Mouse (Mus musculus): ENCODE data around the gene Thrap3. TPM values are rescaled to one million over a fixed set of nuclear protein-coding genes. Genes with fewer than 3 reads are reported as not detected.
A peak's percentile ranks its signal among the peaks of the same experiment; 100 is the strongest.

Gene Thrap3
- polyA plus RNA-seq, 1 experiment from 2014 or later, result 129 TPM

DNA sequence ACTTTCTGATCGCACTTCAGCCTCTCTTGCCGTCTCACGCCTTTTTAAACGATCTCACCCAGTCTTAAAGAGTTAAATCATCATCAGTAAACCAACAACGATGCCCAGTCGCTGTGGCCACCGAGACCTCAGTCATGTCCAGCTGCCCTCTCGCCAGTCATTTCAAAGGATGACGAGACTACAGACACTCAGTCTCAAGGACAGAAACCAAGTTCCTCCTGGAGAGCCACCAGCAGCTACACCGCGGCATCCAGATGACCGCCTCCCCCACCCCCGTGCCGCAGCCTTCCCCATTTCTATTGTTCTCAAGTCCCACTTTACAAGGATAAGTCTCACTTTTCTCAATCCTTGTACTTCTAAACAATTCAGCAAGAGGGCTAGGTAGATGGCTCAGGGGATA is 49.7 kb downstream of the Thrap3 start:
- no peak overlapping the region for H3K4me3 ChIP-seq
- H3K36me3 ChIP-seq, result no peaks in the 10 kb centered on the region
- H3K4me2 ChIP-seq, result no peak overlapping the region
- 52% methylated on average over 14 of the region's 14 CpGs for WGBS
- H3K27me3 ChIP-seq, result 0 out of 2 replicates have a peak, but pooled peaks cover 5% of the 10 kb centered on the region
- H3K4me1 ChIP-seq (replicated peaks), result peaks cover 52% of the 10 kb centered on the region
- no peaks in the 10 kb centered on the region for H3K9me3 ChIP-seq (replicated peaks)
- no peak for ATAC-seq (replicated peaks; ENCODE audit: insufficient number of reproducible peaks, insufficient read depth, low FRiP score, low read depth)
- H3K9ac ChIP-seq, result no peak overlapping the region
- H3K27ac ChIP-seq, result no peak overlapping the region

- Histone ChIP-seq H3K4me3 (no peak overlapping the region), H3K9me3 (replicated peaks) (no peaks in the 10 kb centered on the region), H3K27me3 (0 out of 2 replicates have a peak, but pooled peaks cover 5% of the 10 kb centered on the region), H3K4me1 (replicated peaks) (peaks cover 61% of the 10 kb centered on the region), H3K27ac (no peak overlapping the region), H3K4me2 (no peak overlapping the region), H3K36me3 (no peaks in the 10 kb centered on the region), H3K9ac (no peak overlapping the region)
- 72% methylated on average over 16 of the region's 16 CpGs for WGBS
- ATAC-seq (replicated peaks; ENCODE audit: insufficient number of reproducible peaks, insufficient read depth, low FRiP score, low read depth), result no peak
Measured at GRCm38 (mm10) chr4:126151701-126152440, 50.7 kb downstream of the Thrap3 start.

DNA sequence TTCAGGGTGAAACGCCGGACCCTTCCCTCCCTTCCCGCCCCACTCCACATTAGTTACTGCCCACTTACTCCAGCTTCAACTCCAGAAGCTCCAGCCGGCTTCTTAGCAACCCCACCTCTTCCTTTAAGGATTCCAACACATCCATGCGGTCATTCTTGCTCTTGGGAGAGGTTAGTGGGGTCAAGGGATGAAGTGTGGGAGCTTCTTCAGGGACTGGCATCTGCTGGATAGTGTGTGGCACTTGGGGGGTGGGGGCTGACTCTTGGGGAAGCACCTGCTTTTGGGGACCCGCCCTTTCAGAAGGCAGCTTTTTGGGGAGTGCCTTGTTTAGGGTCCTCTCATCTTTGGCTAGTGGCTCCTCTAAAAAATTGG is 51.6 kb downstream of the Thrap3 start:
- Histone ChIP-seq H3K4me1 (replicated peaks) (peaks cover 62% of the 10 kb centered on the region), H3K27me3 (0 out of 2 replicates have a peak, but pooled peaks cover 5% of the 10 kb centered on the region), H3K27ac (peak overlapping the region; percentile 86), H3K9me3 (replicated peaks) (no peaks in the 10 kb centered on the region), H3K4me2 (peak overlapping the region; percentile 67; the same call in 1 of the 2 replicates), H3K36me3 (no peaks in the 10 kb centered on the region), H3K4me3 (0 out of 2 replicates have a peak overlapping the region, but pooled peaks have one; percentile 64), H3K9ac (no peak overlapping the region)
- no peak for ATAC-seq (replicated peaks; ENCODE audit: insufficient number of reproducible peaks, insufficient read depth, low FRiP score, low read depth)
- WGBS, result 56% methylated on average over 6 of the region's 6 CpGs

DNA sequence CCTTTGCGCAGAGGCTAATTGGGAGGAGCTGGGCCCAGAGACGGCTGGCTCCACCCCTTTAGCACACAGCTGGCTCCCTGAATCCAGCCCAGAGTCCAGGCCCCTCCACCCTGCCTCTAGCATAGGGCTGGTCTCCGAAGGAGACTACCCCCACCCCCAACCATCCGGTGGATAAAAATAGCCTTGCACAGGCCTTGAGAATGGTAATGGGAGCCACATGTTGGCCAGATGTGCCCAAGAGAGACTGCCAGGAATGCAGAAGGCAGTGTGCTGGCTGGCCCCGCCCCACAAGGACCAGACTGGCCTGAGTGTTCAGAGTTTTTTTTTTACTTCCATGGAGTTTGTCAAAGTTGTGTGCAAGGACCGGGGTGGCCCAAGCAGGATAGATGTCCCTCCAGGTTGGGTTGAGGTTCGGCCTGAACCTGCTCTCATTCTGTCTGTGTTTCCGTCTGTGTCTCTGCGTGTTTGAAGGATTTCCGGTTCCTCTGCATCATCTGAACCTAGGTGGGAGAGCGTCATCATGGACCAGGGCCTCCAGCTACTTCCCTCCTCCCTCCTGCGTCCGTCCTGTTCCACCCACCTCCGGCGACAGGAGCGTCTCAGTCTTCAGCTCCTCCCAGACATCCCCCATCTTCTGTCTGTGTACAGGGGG is 52.1 kb downstream of the Thrap3 start:
- Histone ChIP-seq H3K9me3 (replicated peaks) (no peaks in the 10 kb centered on the region), H3K4me2 (peak overlapping the region; percentile 67), H3K36me3 (no peaks in the 10 kb centered on the region), H3K4me3 (peak overlapping the region; percentile 64), H3K9ac (no peak overlapping the region), H3K27me3 (0 out of 2 replicates have a peak, but pooled peaks cover 5% of the 10 kb centered on the region), H3K4me1 (replicated peaks) (peaks cover 63% of the 10 kb centered on the region), H3K27ac (peak overlapping the region; percentile 86)
- WGBS, result 32% methylated on average over 16 of the region's 16 CpGs
- ATAC-seq (replicated peaks; ENCODE audit: insufficient number of reproducible peaks, insufficient read depth, low FRiP score, low read depth), result peak; percentile 68

DNA sequence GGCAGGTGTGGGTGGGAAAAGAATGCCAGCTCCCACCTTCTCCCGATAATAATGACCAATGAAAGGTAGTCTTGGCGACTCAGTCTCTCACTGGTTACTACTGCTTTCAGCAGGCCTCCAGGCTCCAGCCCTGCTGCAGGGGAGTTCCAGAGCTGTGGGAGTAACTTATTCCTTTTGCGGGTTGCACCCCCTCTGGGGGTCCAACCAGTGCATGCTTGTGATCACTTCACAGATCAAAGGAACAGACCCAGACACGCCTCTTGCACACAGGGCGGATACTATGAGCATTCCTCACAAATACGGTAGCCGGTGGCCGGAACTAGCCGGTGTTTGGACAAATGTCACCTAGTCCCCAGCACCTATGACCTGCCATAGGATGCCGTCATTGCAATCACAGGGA is 52.8 kb downstream of the Thrap3 start:
- H3K4me2 ChIP-seq, result peak overlapping the region; percentile 67
- no peak overlapping the region; the same call in 1 of the 2 replicates for H3K9ac ChIP-seq
- H3K4me3 ChIP-seq, result peak overlapping the region; percentile 64
- WGBS, result 39% methylated on average over 10 of the region's 10 CpGs
- no peak for ATAC-seq (replicated peaks; ENCODE audit: insufficient number of reproducible peaks, insufficient read depth, low FRiP score, low read depth)
- peak overlapping the region; percentile 86 for H3K27ac ChIP-seq
- H3K36me3 ChIP-seq, result no peaks in the 10 kb centered on the region
- no peaks in the 10 kb centered on the region for H3K9me3 ChIP-seq (replicated peaks)
- 0 out of 2 replicates have a peak, but pooled peaks cover 5% of the 10 kb centered on the region for H3K27me3 ChIP-seq
- peaks cover 58% of the 10 kb centered on the region for H3K4me1 ChIP-seq (replicated peaks)

DNA sequence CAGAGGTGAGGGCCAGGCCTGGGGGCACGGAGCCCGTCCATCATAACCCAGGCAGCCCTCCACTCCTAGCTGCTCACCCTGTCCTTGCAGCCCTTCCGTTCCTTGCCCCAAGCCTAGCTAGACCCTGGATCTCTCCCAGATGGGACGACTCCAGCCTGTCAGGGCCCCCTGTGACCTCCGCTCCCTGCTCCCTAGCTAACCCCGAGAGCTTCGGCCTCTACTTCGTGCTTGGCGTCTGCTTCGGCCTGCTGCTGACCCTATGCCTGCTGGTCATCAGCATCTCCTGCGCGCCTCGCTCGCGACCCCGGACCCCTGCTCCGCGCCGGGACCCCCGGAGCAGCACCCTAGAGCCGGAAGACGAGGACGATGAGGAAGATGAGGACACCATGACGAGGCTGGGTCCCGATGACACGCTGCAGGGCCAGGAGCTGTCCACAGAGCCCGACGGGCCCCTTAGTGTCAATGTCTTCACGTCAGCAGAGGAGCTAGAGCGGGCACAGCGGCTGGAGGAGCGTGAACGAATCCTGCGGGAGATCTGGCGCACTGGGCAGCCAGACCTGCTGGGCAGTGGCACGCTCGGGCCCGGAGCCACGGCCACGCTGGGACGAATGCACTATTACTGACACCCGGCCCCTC is 53.4 kb downstream of the Thrap3 start:
- Histone ChIP-seq H3K4me2 (peak overlapping the region; percentile 67), H3K27ac (peak overlapping the region; percentile 86), H3K9ac (peak overlapping the region; percentile 70), H3K36me3 (no peaks in the 10 kb centered on the region), H3K27me3 (0 out of 2 replicates have a peak, but pooled peaks cover 5% of the 10 kb centered on the region), H3K4me3 (peak overlapping the region; percentile 64), H3K4me1 (replicated peaks) (peaks cover 56% of the 10 kb centered on the region), H3K9me3 (replicated peaks) (no peaks in the 10 kb centered on the region)
- 18% methylated on average over 42 of the region's 42 CpGs for WGBS
- ATAC-seq (replicated peaks; ENCODE audit: insufficient number of reproducible peaks, insufficient read depth, low FRiP score, low read depth), result no peak

DNA sequence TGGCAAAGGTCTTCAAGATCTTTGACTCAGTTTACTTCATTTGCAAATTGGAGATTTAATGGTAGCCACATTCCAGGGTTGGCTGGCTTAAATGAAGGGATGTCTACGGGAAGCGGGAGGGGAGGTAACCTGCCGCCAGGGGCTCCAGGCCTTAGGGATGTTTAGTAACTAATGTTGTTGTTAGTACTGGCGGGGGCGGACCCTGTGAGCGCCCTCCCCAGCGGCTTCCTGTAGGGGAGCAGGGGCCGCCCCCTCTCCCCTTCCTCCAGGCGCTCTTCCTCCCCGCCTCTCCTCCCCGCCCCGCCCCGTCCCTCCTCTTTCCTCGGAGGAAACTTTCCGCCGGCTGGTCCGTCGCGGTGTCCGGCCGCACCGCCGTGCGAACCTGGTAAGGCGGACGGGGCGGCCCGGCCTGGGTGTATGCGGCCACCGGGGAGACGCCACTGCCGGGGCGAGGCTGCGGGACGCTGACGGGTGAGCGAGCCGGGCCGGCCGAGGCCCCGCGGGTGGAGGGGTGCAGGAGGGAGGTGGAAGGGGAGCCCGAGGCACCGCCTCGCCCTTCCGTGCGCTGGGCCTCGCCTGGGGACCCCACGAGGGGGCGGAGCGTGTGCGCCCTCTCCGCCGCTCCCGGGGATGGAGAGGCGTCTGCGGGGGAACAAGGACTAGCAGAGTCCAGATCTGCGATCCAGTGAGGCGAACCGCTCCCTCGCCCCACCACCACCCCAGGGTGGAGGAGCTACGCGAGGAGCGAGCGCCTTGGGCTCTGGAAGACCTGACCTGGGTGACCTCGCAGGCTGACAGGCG is 54.2 kb downstream of the Thrap3 start:
- H3K9ac ChIP-seq, result peak overlapping the region; percentile 70
- H3K9me3 ChIP-seq (replicated peaks), result no peaks in the 10 kb centered on the region
- H3K27ac ChIP-seq, result peak overlapping the region; percentile 86
- peak overlapping the region; percentile 64 for H3K4me3 ChIP-seq
- H3K4me1 ChIP-seq (replicated peaks), result peaks cover 56% of the 10 kb centered on the region
- peak; percentile 79 for ATAC-seq (replicated peaks; ENCODE audit: insufficient number of reproducible peaks, insufficient read depth, low FRiP score, low read depth)
- no peaks in the 10 kb centered on the region for H3K36me3 ChIP-seq
- WGBS, result 2% methylated on average over 63 of the region's 67 CpGs
- H3K27me3 ChIP-seq, result 0 out of 2 replicates have a peak, but pooled peaks cover 5% of the 10 kb centered on the region
- peak overlapping the region; percentile 67 for H3K4me2 ChIP-seq

GRCm38 (mm10) chr4:126147533-126148160 is 54.9 kb downstream of the Thrap3 start, which contains the start of gene Eva1b:
Eva1b (plus strand) TSS chr4:126147744.
- Histone ChIP-seq H3K4me2 (peak within 1 kb of the TSS; percentile 67), H3K27me3 (0 out of 2 replicates have a peak, but pooled peaks cover 5% of the 10 kb centered on the region), H3K27ac (peak within 1 kb of the TSS; percentile 86), H3K36me3 (no peaks in the 10 kb centered on the region), H3K9ac (peak within 1 kb of the TSS; percentile 70), H3K4me1 (replicated peaks) (peaks cover 56% of the 10 kb centered on the region), H3K9me3 (replicated peaks) (no peaks in the 10 kb centered on the region), H3K4me3 (peak within 1 kb of the TSS; percentile 64)
- WGBS, result 9% methylated on average over 24 of the region's 24 CpGs
- peak; percentile 48 for ATAC-seq (replicated peaks; ENCODE audit: insufficient number of reproducible peaks, insufficient read depth, low FRiP score, low read depth)

- H3K4me3 ChIP-seq, result peak overlapping the region; percentile 64
- no peak for ATAC-seq (replicated peaks; ENCODE audit: insufficient number of reproducible peaks, insufficient read depth, low FRiP score, low read depth)
- H3K9ac ChIP-seq, result no peak overlapping the region; the same call in 1 of the 2 replicates
Measured at GRCm38 (mm10) chr4:126146974-126147532, 55.5 kb downstream of the Thrap3 start.

DNA sequence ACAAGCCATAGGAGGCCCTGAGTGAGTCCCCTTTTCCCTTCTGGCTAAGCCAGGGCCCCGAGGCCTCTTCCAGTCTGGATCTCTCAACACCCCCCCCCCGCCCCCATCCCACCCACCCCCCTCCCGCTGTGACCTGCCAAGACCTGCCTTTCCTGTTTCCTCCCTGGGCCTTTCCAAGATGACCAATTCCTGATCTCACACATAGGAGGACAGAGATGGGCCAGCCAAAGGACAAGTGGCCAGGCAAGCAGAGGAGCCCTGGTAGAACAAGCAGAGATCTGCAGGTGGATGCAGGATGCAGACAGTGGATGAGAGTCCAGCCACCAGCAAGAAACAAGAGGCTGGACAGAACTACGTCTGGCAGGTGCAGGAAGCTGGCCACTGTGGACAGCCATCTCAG is 57.2 kb downstream of the Thrap3 start:
- no peaks in the 10 kb centered on the region for H3K27me3 ChIP-seq
- H3K4me3 ChIP-seq, result no peak overlapping the region
- 30% methylated on average over 4 of the region's 4 CpGs for WGBS
- H3K36me3 ChIP-seq, result no peaks in the 10 kb centered on the region
- no peak overlapping the region for H3K27ac ChIP-seq
- ATAC-seq (replicated peaks; ENCODE audit: insufficient number of reproducible peaks, insufficient read depth, low FRiP score, low read depth), result no peak
- peaks cover 47% of the 10 kb centered on the region for H3K4me1 ChIP-seq (replicated peaks)
- H3K9ac ChIP-seq, result no peak overlapping the region
- no peak overlapping the region for H3K4me2 ChIP-seq
- no peaks in the 10 kb centered on the region for H3K9me3 ChIP-seq (replicated peaks)

More at GRCm38 (mm10) chr4:126146974-126147532, 55.5 kb downstream of the Thrap3 start:
- Histone ChIP-seq H3K27me3 (0 out of 2 replicates have a peak, but pooled peaks cover 3% of the 10 kb centered on the region), H3K36me3 (no peaks in the 10 kb centered on the region), H3K4me1 (replicated peaks) (peaks cover 53% of the 10 kb centered on the region), H3K27ac (peak overlapping the region; percentile 86), H3K4me2 (peak overlapping the region; percentile 67), H3K9me3 (replicated peaks) (no peaks in the 10 kb centered on the region)
- 40% methylated on average over 9 of the region's 9 CpGs for WGBS
